Mouse (Mus musculus): ENCODE measurements around the gene Mapk13.
"Not testable (repeated sequence)": the region's sequence is repeated elsewhere in the genome, so short reads cannot be mapped to it uniquely, and the experiment has no call there.

Gene Mapk13

GRCm38 (mm10) chr17:28816326-28816725, 47.2 kb downstream of the Mapk13 start:
- not testable (repeated sequence) for DNase-seq

- no peak for DNase-seq
These were observed 48.0 kb downstream of the Mapk13 start for GRCm38 (mm10) chr17:28816875-28817811.

DNA sequence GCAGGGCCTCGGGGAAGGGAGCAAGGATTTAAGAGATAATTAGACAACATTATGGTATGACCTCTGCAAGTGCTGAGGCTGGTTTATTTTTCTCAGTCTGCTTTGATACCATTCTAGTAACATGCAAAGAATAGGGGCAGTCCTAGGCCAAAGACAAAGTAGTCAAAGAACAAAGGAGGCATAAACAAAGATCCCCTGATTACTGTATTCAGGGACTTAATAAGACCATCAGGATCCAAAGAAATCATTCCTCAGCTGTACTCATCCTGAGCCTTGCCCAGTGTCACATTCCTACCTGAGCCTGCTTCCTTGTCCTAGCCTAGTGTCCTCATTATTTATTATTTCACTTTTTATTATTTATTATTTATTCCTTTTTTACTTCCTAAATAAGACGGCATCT, 51.1 kb downstream of the Mapk13 start:
- DNase-seq = no peak

GRCm38 (mm10) chr17:28823004-28823745, 54.1 kb downstream of the Mapk13 start:
- DNase-seq = no peak

DNA sequence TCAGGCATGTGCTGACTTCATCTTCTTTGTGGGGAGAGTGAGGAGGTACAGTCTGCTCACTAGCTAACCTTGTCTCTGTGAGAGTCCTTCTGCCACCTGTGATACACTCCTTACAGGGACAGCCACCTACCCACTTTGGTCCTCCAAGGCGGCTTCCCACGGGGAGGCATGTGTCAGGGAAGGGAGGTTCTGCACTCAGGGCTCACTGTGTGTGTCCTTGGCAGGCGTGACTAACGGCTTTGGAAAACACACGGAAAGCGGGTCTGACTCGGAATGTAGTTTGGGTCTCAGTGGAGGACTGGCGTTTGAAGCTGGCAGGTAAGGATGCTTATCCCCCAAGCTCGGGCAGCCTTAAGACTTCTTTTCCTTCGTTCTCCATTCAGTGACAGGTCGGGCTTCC, 54.7 kb downstream of the Mapk13 start:
- no peak for DNase-seq

DNA sequence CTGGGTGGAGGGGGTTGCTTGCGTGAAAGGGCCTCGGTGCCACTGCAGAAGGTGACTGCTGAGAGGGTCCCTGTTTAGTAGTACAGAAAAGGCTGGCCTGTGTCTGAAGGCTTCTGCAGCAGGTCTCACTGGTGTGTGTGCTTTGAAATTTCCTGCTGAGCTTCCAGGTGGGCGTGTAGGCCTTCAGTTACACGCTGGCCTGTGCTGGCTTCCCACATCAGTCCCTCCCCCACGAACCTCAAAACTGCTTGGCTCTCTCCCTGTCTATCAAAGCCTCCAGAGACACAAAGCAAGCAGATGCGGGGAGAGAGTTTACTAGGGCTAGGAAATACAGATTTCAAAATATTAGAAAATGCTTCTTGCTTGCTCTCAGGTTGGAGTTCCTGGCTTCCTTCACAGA, 55.8 kb downstream of the Mapk13 start:
- DNase-seq = no peak

DNA sequence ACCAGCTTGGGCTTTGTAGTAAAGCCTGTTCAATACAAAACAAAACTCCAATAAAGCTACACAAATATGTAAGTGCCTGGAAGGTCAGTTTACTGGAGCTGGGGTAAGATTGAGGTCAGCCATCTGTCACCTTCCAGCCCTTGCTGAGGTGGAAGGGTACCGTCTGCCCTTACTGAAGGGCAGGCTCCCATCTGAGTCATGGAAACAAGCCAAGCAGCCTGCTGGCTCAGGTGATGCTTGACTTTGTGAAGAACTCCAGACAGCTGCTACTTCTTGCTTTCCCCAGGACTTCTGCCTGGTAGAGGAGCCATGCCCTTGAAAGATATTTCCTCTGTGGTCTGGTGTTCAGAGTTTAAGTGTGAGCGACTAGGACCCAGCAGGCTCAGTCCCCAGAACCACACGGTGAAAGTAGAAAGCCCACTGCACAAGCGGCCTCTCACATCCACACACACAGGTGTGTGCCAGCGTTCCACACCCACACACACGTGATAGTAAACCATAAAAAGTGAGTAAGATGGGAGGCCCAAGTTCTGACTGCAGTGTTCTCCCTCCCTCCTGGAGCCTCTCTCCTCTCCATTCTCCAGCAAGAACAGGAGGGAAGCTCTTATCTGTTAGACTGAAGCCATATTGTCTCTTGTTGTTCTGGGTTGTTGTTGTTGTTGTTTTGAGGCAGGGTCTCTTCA, 56.4 kb downstream of the Mapk13 start:
- no peak for DNase-seq

GRCm38 (mm10) chr17:28827665-28828231, 58.7 kb downstream of the Mapk13 start:
- no peak for DNase-seq

DNA sequence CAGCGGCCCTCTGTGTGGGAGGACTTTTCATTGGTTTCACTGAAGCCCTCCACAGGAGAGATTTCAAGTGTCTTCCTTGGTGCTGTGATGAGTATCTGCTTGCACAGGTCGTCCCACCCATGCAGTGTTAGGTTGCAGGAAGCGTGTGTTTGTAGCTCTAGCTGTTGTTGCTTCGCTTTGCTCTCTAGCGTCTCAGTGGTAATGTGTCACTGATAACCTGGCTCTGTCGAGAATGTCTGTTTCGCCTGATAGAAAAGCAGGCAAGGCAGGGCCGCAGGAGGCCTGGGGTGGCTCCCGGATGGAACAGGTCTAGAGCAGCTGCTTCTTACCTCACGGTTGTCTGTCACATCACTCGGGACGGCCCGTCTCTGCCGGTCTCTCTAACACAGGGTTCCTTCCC, 60.0 kb downstream of the Mapk13 start:
- no peak for DNase-seq
